Mouse (Mus musculus): Measurements from ENCODE around the gene Sim2. TPM values are rescaled to one million over a fixed set of nuclear protein-coding genes. Genes with fewer than 3 reads are reported as not detected.

The Sim2 gene
- polyA plus RNA-seq, 1 experiment from 2014 or later, result not detected

DNA sequence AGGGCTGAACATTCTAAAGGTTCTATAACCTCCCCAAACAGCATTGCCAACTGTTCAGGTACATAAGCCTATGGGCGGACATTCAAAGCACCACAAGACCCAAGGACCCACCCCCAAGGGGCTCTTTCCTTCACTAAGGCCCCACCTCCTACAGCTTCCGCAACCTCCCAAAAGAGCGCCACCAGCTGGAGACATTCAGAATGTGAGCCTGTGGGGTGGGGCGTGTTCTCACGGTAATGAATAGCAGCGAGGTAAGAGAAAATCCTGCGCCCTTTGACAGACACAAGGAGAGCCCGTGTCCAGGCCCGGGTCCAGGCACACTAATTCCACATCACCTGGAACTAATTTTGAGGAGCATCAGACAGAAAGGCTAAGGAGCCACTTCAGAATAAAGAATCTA lies 20.5 kb upstream of the Sim2 start:
- Histone ChIP-seq H3K4me1 (replicated peaks) (no peaks in the 10 kb centered on the region), H3K27me3 (replicated peaks) (no peaks in the 10 kb centered on the region), H3K9me3 (no peaks in the 10 kb centered on the region), H3K4me3 (replicated peaks) (no peak overlapping the region), H3K9ac (no peak overlapping the region), H3K36me3 (no peaks in the 10 kb centered on the region), H3K4me2 (replicated peaks) (no peak overlapping the region), H3K27ac (no peak overlapping the region)
- 83% methylated on average over 9 of the region's 9 CpGs for WGBS
- no peak for ATAC-seq

- peak; percentile 47; the same call in 1 of the 2 replicates for ATAC-seq
- Histone ChIP-seq H3K36me3 (no peaks in the 10 kb centered on the region), H3K9ac (no peak overlapping the region), H3K9me3 (no peaks in the 10 kb centered on the region), H3K4me1 (replicated peaks) (no peaks in the 10 kb centered on the region), H3K4me3 (replicated peaks) (no peak overlapping the region), H3K27ac (no peak overlapping the region), H3K4me2 (replicated peaks) (peak overlapping the region; percentile 23; the same call in 1 of the 2 replicates), H3K27me3 (replicated peaks) (no peaks in the 10 kb centered on the region)
- 69% methylated on average over 24 of the region's 24 CpGs for WGBS
Observed at GRCm38 (mm10) chr16:94065728-94066674, 18.7 kb upstream of the Sim2 start.

- H3K36me3 ChIP-seq, result no peaks in the 10 kb centered on the region
- H3K4me1 ChIP-seq (replicated peaks), result no peaks in the 10 kb centered on the region
- no peaks in the 10 kb centered on the region for H3K27me3 ChIP-seq (replicated peaks)
- no peak overlapping the region for H3K27ac ChIP-seq
- 65% methylated on average over 6 of the region's 6 CpGs for WGBS
- no peak overlapping the region for H3K4me3 ChIP-seq (replicated peaks)
- H3K4me2 ChIP-seq (replicated peaks), result no peak overlapping the region
- no peak for ATAC-seq
- H3K9me3 ChIP-seq, result no peaks in the 10 kb centered on the region
- H3K9ac ChIP-seq, result no peak overlapping the region
Observed at GRCm38 (mm10) chr16:94066771-94067170, 18.0 kb upstream of the Sim2 start.

DNA sequence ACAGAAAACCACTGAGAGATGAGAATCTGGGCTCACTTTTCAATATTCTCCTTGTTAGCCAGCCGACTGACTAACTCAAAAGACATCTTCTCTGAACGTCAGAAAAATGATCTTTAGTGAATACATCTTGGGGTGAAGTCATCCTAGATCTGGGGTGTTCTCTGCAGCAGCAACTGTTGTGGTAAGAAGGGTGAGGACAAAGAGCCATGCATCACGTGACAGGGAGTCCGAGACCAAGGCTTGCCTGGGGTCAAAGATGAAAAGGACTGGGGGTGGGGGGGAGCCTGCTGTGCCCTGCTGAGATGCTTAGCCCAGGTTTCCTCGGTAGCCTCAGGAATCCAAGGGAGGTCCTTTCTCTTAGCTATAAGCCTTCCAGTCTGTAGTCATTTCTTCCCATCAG lies 17.5 kb upstream of the Sim2 start:
- Histone ChIP-seq H3K27me3 (replicated peaks) (no peaks in the 10 kb centered on the region), H3K4me2 (replicated peaks) (no peak overlapping the region), H3K9me3 (no peaks in the 10 kb centered on the region), H3K9ac (no peak overlapping the region), H3K4me3 (replicated peaks) (no peak overlapping the region), H3K4me1 (replicated peaks) (no peaks in the 10 kb centered on the region), H3K36me3 (no peaks in the 10 kb centered on the region), H3K27ac (no peak overlapping the region)
- WGBS, result 68% methylated on average over 5 of the region's 5 CpGs
- ATAC-seq, result no peak

GRCm38 (mm10) chr16:94069061-94069460 lies 15.7 kb upstream of the Sim2 start:
- 92% methylated on average over 5 of the region's 5 CpGs for WGBS
- peaks cover 2% of the 10 kb centered on the region; the same call in 1 of the 2 replicates for H3K27me3 ChIP-seq (replicated peaks)

GRCm38 (mm10) chr16:94070920-94071319 lies 13.8 kb upstream of the Sim2 start:
- no peaks in the 10 kb centered on the region for H3K36me3 ChIP-seq
- H3K4me1 ChIP-seq (replicated peaks), result no peaks in the 10 kb centered on the region
- peaks cover 9% of the 10 kb centered on the region for H3K27me3 ChIP-seq (replicated peaks)
- H3K9ac ChIP-seq, result no peak overlapping the region
- no peaks in the 10 kb centered on the region for H3K9me3 ChIP-seq
- no peak overlapping the region for H3K27ac ChIP-seq
- ATAC-seq, result no peak
- no peak overlapping the region for H3K4me3 ChIP-seq (replicated peaks)
- no peak overlapping the region for H3K4me2 ChIP-seq (replicated peaks)
- WGBS, result 87% methylated on average over 9 of the region's 9 CpGs

More at GRCm38 (mm10) chr16:94069061-94069460, 15.7 kb upstream of the Sim2 start:
- no peak overlapping the region for H3K4me2 ChIP-seq (replicated peaks)
- no peaks in the 10 kb centered on the region for H3K36me3 ChIP-seq
- no peak overlapping the region for H3K27ac ChIP-seq
- H3K9me3 ChIP-seq, result no peaks in the 10 kb centered on the region
- no peaks in the 10 kb centered on the region for H3K4me1 ChIP-seq (replicated peaks)
- no peak overlapping the region for H3K9ac ChIP-seq
- no peak overlapping the region for H3K4me3 ChIP-seq (replicated peaks)
- no peak for ATAC-seq

GRCm38 (mm10) chr16:94071468-94071867 lies 13.3 kb upstream of the Sim2 start:
- Histone ChIP-seq H3K27ac (no peak overlapping the region), H3K4me1 (replicated peaks) (no peaks in the 10 kb centered on the region), H3K4me2 (replicated peaks) (no peak overlapping the region), H3K9me3 (no peaks in the 10 kb centered on the region), H3K9ac (no peak overlapping the region), H3K27me3 (replicated peaks) (peaks cover 15% of the 10 kb centered on the region), H3K36me3 (no peaks in the 10 kb centered on the region), H3K4me3 (replicated peaks) (no peak overlapping the region)
- no peak for ATAC-seq
- WGBS, result 45% methylated on average over 8 of the region's 8 CpGs

GRCm38 (mm10) chr16:94075362-94076027 lies 9.2 kb upstream of the Sim2 start:
- 43% methylated on average over 19 of the region's 19 CpGs for WGBS
- peaks cover 52% of the 10 kb centered on the region for H3K27me3 ChIP-seq (replicated peaks)
- no peak for ATAC-seq

DNA sequence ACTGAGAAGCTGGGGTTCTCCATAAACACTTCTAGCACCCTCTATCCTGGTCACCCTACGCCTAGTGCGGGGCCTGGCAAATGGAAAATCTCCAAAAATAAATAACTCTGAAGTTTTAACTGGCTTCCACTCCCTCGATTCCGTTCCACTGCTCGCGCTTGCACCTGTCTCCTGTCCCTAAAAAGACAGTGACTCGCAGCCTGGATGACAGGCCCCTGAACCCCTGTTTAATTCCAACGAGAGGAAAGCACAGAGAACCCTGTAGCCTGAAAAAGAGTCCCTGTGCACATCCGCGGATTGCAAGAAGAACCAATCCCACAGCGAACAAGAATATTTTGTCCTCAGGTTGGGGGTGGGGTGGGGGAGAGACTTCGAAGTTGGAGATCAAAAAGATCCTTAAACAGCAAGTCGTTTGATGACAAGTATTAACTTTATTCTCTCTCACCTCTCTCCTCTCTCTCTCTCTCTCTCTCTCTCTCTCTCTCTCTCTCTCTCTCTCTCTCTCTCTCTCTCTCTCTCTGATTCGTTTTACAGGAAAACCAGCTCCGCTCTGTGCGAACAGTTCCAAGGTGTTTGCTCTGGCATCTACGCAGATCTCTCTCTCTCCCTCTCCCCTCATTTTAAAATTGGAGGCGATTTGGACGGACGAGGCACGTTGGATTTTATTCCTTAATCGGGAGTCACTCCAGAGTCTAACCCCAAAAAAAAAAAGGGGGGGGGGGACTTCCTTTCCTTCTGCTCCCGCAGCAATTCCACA lies 6.2 kb upstream of the Sim2 start:
- 1% methylated on average over 23 of the region's 23 CpGs for WGBS
- Histone ChIP-seq H3K4me1 (replicated peaks) (peaks cover 7% of the 10 kb centered on the region; the same call in 1 of the 2 replicates), H3K27me3 (replicated peaks) (peaks cover 80% of the 10 kb centered on the region), H3K36me3 (no peaks in the 10 kb centered on the region), H3K27ac (no peak overlapping the region), H3K9me3 (no peaks in the 10 kb centered on the region), H3K4me3 (replicated peaks) (no peak overlapping the region), H3K9ac (no peak overlapping the region), H3K4me2 (replicated peaks) (no peak overlapping the region)
- no peak for ATAC-seq

More at GRCm38 (mm10) chr16:94075362-94076027, 9.2 kb upstream of the Sim2 start:
- H3K9ac ChIP-seq, result no peak overlapping the region
- H3K4me1 ChIP-seq (replicated peaks), result peaks cover 7% of the 10 kb centered on the region; the same call in 1 of the 2 replicates
- H3K4me3 ChIP-seq (replicated peaks), result no peak overlapping the region
- H3K4me2 ChIP-seq (replicated peaks), result no peak overlapping the region
- no peaks in the 10 kb centered on the region for H3K36me3 ChIP-seq
- no peaks in the 10 kb centered on the region for H3K9me3 ChIP-seq
- no peak overlapping the region for H3K27ac ChIP-seq

DNA sequence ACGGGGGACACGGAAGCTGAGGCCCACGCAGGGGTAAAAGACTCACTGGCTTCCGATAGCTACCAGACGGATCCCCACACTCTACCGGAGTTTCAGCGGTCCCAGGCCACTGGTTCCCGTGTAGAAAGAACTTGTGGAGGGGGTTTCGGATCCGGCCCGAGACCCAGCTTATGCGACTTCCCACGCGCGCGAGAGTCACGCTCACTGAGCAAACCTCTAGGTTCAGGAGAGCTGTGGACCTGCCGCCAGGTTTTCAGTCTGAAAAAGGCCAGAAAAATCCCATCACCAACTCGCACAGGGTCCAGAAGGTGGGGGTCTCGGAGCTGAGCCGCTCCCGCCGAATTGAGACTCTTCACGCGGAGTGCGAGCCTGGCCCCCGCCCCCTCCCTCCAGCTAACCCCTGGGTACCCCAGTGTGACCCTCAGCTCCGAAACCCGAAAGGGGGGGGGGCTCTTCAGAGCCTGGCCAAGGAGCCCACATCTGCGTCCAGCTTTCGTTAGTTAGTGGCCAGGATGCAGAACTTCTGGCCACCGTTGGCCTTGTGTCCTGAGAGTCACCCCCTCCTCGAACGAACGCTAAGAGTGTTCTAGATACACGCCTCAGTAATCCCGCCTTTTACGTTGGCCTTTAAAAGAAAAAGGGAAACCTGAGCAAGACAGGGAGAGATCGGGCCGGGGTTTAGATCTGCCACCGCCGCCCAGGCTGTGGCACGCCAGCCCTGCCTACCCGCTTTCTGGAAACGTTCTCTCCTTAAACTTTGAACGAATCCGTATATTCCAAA lies 5.5 kb upstream of the Sim2 start:
- Histone ChIP-seq H3K4me3 (replicated peaks) (no peak overlapping the region), H3K36me3 (no peaks in the 10 kb centered on the region), H3K27me3 (replicated peaks) (peaks cover 86% of the 10 kb centered on the region), H3K27ac (no peak overlapping the region), H3K9ac (no peak overlapping the region), H3K4me2 (replicated peaks) (no peak overlapping the region), H3K4me1 (replicated peaks) (peaks cover 7% of the 10 kb centered on the region; the same call in 1 of the 2 replicates), H3K9me3 (no peaks in the 10 kb centered on the region)
- no peak for ATAC-seq
- WGBS, result 2% methylated on average over 47 of the region's 47 CpGs

- no peak overlapping the region for H3K4me2 ChIP-seq (replicated peaks)
- H3K9me3 ChIP-seq, result no peaks in the 10 kb centered on the region
- H3K27ac ChIP-seq, result no peak overlapping the region
- WGBS, result 4% methylated on average over 13 of the region's 13 CpGs
- no peaks in the 10 kb centered on the region for H3K36me3 ChIP-seq
- no peak for ATAC-seq
- H3K4me3 ChIP-seq (replicated peaks), result no peak overlapping the region
- H3K9ac ChIP-seq, result no peak overlapping the region
- peaks cover 14% of the 10 kb centered on the region for H3K4me1 ChIP-seq (replicated peaks)
- peaks cover 93% of the 10 kb centered on the region for H3K27me3 ChIP-seq (replicated peaks)
Observed at GRCm38 (mm10) chr16:94079856-94080555, 4.7 kb upstream of the Sim2 start.
